Mouse (Mus musculus): ENCODE data around the gene Gsdma3. TPM values are rescaled to one million over a fixed set of nuclear protein-coding genes. Genes with fewer than 3 reads are reported as not detected.
"Not testable (repeated sequence)": the region's sequence is repeated elsewhere in the genome, so short reads cannot be mapped to it uniquely, and the experiment has no call there.

Gene Gsdma3
- polyA plus RNA-seq, 1 experiment: not detected

- H3K27ac ChIP-seq (ENCODE audit: insufficient read depth, low read length); H3K4me1 ChIP-seq (ENCODE audit: control insufficient read depth, insufficient read depth, low read length); H3K4me3 ChIP-seq (ENCODE audit: insufficient read depth, low read length): not testable (repeated sequence)
- peak; percentile 48 for TF ChIP-seq CTCF (IDR thresholded peaks at IDR 0.05; ENCODE audit: extremely low read depth, insufficient read depth, low read length)
Measured at GRCm38 (mm10) chr11:98655076-98655475, 28.9 kb downstream of the Gsdma3 start.

- TF ChIP-seq POLR2A (IDR thresholded peaks at IDR 0.05; ENCODE audit: extremely low read depth, insufficient read depth, low read length): no peak
- peak; percentile 64 for TF ChIP-seq CTCF (IDR thresholded peaks at IDR 0.05; ENCODE audit: extremely low read depth, insufficient read depth, low read length)
- H3K4me1 ChIP-seq (ENCODE audit: control insufficient read depth, insufficient read depth, low read length): no peaks in the 10 kb centered on the region
- no peak overlapping the region for H3K27ac ChIP-seq (ENCODE audit: insufficient read depth, low read length)
- H3K4me3 ChIP-seq (ENCODE audit: insufficient read depth, low read length): no peak overlapping the region
Measured at GRCm38 (mm10) chr11:98660517-98660916, 34.4 kb downstream of the Gsdma3 start.

DNA sequence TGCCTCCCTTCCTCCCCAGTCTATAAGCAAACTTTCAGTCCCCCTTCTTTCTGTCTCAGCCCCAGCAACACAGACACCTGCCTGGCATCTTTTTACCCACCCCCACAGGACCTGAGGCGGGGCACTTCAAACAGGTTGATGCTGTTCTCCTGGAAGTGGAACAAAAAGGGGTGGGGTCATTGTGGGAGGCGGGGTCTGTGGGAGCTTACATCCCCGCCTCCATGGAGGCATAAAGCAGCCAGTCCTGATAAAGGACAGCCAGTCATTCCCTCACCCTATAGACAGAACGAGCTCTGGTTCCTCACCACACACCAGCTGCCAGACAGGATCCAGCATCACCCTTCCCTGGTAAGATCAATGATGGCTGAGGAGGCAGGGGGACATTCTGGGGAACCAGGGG, 37.9 kb downstream of the Gsdma3 start, which contains the start of gene Gsdma:
Gsdma (plus strand) TSS at position 261 of the 400 bp plus-strand sequence.
- TF ChIP-seq POLR2A (IDR thresholded peaks at IDR 0.05; ENCODE audit: extremely low read depth, insufficient read depth, low read length): no peak
- no peak within 1 kb of the TSS for H3K27ac ChIP-seq (ENCODE audit: insufficient read depth, low read length)
- no peaks in the 10 kb centered on the region for H3K4me1 ChIP-seq (ENCODE audit: control insufficient read depth, insufficient read depth, low read length)

GRCm38 (mm10) chr11:98668984-98669383, 42.8 kb downstream of the Gsdma3 start:
- TF ChIP-seq CTCF (IDR thresholded peaks at IDR 0.05; ENCODE audit: extremely low read depth, insufficient read depth, low read length): no peak
- no peak for TF ChIP-seq POLR2A (IDR thresholded peaks at IDR 0.05; ENCODE audit: extremely low read depth, insufficient read depth, low read length)
- Histone ChIP-seq H3K4me1 (ENCODE audit: control insufficient read depth, insufficient read depth, low read length) (no peaks in the 10 kb centered on the region), H3K4me3 (ENCODE audit: insufficient read depth, low read length) (no peak overlapping the region), H3K27ac (ENCODE audit: insufficient read depth, low read length) (no peak overlapping the region)

More for the DNA sequence above, 37.9 kb downstream of the Gsdma3 start, which contains the start of gene Gsdma:
- no peak within 1 kb of the TSS for H3K4me3 ChIP-seq (ENCODE audit: insufficient read depth, low read length)

DNA sequence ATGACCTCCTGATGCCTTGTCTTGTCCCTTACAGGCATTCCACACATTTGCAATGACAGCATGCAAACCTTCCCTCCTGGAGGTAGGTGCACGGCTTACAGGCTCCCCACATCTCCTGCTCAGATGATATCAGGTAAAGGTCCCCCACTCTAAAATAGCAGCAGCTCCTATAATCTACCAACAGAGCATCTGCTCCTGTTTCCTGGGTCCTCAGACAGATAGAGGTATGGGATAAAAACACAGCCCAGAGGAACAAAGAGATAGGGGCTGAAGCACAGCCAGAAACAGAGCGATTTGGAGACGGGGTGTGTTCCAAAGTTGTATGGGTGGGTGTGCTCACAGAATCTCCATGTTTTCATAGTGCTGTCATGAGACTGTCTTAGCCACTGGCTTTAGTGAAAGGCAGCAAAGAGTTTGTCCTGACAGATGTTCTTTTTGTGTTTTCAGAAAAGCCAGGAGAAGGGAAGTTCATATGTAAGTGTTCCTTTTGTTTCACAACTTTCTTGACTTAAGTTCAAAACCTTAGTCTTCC, 45.2 kb downstream of the Gsdma3 start:
- TF ChIP-seq CTCF (IDR thresholded peaks at IDR 0.05; ENCODE audit: extremely low read depth, insufficient read depth, low read length) (no peak), POLR2A (IDR thresholded peaks at IDR 0.05; ENCODE audit: extremely low read depth, insufficient read depth, low read length) (no peak)
- H3K4me3 ChIP-seq (ENCODE audit: insufficient read depth, low read length): no peak overlapping the region
- no peak overlapping the region for H3K27ac ChIP-seq (ENCODE audit: insufficient read depth, low read length)
- H3K4me1 ChIP-seq (ENCODE audit: control insufficient read depth, insufficient read depth, low read length): no peaks in the 10 kb centered on the region

GRCm38 (mm10) chr11:98671857-98672256, 45.7 kb downstream of the Gsdma3 start:
- H3K4me1 ChIP-seq (ENCODE audit: control insufficient read depth, insufficient read depth, low read length): no peaks in the 10 kb centered on the region
- no peak overlapping the region for H3K4me3 ChIP-seq (ENCODE audit: insufficient read depth, low read length)
- TF ChIP-seq CTCF (IDR thresholded peaks at IDR 0.05; ENCODE audit: extremely low read depth, insufficient read depth, low read length): no peak
- TF ChIP-seq POLR2A (IDR thresholded peaks at IDR 0.05; ENCODE audit: extremely low read depth, insufficient read depth, low read length): no peak
- H3K27ac ChIP-seq (ENCODE audit: insufficient read depth, low read length): no peak overlapping the region

DNA sequence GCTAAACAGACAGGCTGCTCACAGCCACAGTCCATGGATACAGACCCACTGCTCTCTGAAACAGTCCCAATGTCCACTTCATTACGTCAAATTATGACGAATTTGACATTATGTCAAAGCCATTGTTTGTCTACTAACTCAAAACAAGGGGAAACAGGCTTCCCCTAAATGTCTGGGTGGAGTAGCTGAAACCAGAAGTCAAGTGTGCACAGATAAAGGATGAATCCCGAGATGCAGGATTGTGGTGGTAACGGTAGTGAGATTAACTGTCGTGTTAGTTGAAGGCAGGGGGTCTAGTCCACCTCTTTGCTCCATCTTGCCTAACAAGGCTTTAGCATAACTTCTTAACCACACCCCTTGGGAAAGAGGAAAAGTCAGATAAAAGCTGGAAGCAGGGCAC, 46.3 kb downstream of the Gsdma3 start:
- Histone ChIP-seq H3K4me3 (ENCODE audit: insufficient read depth, low read length) (no peak overlapping the region), H3K27ac (ENCODE audit: insufficient read depth, low read length) (no peak overlapping the region), H3K4me1 (ENCODE audit: control insufficient read depth, insufficient read depth, low read length) (no peaks in the 10 kb centered on the region)
- TF ChIP-seq CTCF (IDR thresholded peaks at IDR 0.05; ENCODE audit: extremely low read depth, insufficient read depth, low read length) (no peak), POLR2A (IDR thresholded peaks at IDR 0.05; ENCODE audit: extremely low read depth, insufficient read depth, low read length) (no peak)

GRCm38 (mm10) chr11:98673136-98673535, 47.0 kb downstream of the Gsdma3 start:
- not testable (repeated sequence) for H3K4me1 ChIP-seq (ENCODE audit: control insufficient read depth, insufficient read depth, low read length)

DNA sequence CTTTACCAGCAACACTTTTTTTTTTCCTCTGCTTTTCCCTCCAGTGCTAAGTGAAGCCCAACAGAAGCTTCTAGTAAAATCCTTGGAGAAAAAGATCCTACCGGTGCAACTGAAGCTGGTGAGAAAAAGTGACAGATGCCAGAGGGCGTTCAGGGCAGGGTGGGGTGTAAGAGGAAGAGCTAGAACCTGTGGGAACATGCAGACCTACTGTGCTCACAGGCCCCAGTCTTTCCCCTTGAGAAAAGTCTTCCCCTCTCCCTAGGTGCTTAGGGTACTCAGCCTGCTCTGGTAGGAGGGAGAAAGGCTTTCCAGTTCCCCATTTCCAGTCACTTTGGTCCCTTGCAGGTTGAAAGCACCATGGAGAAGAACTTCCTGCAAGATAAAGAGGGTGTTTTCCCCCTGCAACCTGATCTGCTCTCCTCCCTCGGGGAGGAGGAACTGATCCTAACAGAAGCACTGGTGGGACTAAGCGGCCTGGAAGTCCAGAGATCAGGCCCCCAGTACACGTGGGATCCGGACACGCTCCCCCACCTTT, 49.7 kb downstream of the Gsdma3 start:
- Histone ChIP-seq H3K4me1 (ENCODE audit: control insufficient read depth, insufficient read depth, low read length) (no peaks in the 10 kb centered on the region), H3K4me3 (ENCODE audit: insufficient read depth, low read length) (no peak overlapping the region)

More at GRCm38 (mm10) chr11:98673136-98673535, 47.0 kb downstream of the Gsdma3 start:
- H3K4me3 ChIP-seq (ENCODE audit: insufficient read depth, low read length); H3K27ac ChIP-seq (ENCODE audit: insufficient read depth, low read length): not testable (repeated sequence)
- peak; percentile 32 for TF ChIP-seq CTCF (IDR thresholded peaks at IDR 0.05; ENCODE audit: extremely low read depth, insufficient read depth, low read length)

GRCm38 (mm10) chr11:98680023-98680422, 53.9 kb downstream of the Gsdma3 start:
- Histone ChIP-seq H3K27ac (ENCODE audit: insufficient read depth, low read length) (no peak overlapping the region), H3K4me1 (ENCODE audit: control insufficient read depth, insufficient read depth, low read length) (no peaks in the 10 kb centered on the region), H3K4me3 (ENCODE audit: insufficient read depth, low read length) (no peak overlapping the region)
- TF ChIP-seq CTCF (IDR thresholded peaks at IDR 0.05; ENCODE audit: extremely low read depth, insufficient read depth, low read length) (no peak), POLR2A (IDR thresholded peaks at IDR 0.05; ENCODE audit: extremely low read depth, insufficient read depth, low read length) (no peak)

More for the DNA sequence above, 49.7 kb downstream of the Gsdma3 start:
- H3K27ac ChIP-seq (ENCODE audit: insufficient read depth, low read length): no peak overlapping the region
- TF ChIP-seq CTCF (IDR thresholded peaks at IDR 0.05; ENCODE audit: extremely low read depth, insufficient read depth, low read length) (no peak), POLR2A (IDR thresholded peaks at IDR 0.05; ENCODE audit: extremely low read depth, insufficient read depth, low read length) (no peak)

DNA sequence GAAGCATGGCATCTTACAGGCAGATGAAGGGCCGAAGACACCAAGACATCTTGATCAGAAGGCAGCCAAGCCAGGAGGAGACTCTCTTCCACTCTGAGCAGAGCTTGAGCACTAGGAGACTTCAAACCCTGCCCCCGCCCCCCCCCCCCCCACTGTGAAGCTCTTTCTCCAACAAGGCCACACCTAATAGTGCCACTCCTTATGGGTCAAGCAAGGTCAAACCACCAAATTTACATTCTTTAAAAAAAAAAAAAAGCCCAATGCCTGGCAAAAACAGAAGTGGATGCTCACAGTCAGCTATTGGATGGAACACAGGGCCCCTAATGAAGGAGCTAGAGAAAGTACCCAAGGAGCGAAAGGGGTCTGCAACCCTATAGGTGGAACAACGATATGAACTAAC, 54.4 kb downstream of the Gsdma3 start:
- not testable (repeated sequence) for H3K27ac ChIP-seq (ENCODE audit: insufficient read depth, low read length); H3K4me3 ChIP-seq (ENCODE audit: insufficient read depth, low read length); H3K4me1 ChIP-seq (ENCODE audit: control insufficient read depth, insufficient read depth, low read length)

Data from cortical plate, adult 2 months (tissue).